Mouse (Mus musculus) adrenal gland, postnatal 36 days (tissue): ENCODE data around the gene Bcr. TPM values are rescaled to one million over a fixed set of nuclear protein-coding genes. Genes with fewer than 3 reads are reported as not detected.

Experiments used
- DNase-seq, 2 experiments: peaks; one replicate each; pipeline ENCODE4 v3.0.0; 2021; ENCODE audit warnings: mixed read lengths in 1 of 2
- total RNA-seq, 2 experiments: library from RNA; stranded (reverse); gene quantifications; 2 replicates each; pipeline ENCODE4 v1.2.3; 2021

Bcr gene
- total RNA-seq, 2 experiments from 2014 or later = 33.8 to 47.7 TPM

DNA sequence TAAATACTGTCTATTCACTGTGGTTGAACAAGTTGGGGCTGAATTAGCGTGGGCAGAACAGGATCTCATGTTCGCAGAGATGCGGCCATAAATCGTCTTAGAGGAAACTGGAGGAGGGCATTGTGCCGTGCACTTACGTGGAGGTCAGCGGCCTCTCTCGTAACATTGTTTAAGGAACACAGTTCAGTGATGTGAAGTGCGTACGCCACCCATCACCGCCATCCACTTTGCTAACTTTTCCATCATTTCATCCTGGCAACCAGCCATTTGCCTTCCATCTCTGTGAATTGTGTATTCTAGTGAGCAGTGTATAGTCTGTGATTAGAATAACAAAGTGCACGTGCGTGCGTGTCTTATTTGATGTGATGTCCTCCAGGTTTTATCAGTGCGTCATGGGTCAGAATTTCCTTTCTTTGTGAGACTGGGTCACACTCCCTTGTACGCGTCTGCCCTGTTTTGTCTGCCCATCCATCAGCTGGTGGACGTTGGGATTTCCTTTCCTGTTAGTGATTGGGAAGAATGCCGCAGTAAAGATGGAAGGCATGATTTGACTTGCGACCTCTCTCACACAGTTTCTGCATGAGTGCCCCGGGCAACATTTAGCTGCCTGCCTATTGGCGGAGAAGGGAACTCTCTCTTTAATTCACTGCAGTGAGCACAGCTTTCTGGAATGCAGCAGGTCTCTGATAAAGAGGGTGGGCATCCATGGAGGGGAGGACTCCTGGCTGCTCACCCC, 33.0 kb downstream of the Bcr start:
- no peak for DNase-seq

DNA sequence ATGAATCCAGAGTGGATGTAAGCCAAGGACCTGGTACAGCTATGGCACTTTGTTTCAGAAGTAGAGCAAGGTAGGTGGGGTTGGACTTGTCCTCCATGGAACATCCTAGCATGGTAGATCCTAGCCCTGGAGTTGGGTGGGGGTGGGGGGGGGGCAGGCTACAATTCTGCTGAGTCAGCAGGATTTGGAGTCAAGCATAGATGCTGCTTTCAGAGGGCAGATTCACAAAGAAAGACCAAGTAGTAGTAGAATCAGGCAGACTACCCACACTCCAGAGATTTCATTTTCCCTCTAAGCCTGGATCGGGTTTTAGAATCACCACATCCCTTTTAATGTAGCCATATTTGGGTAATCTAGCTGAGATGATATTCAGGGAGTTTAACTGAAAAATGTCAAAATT, 33.9 kb downstream of the Bcr start:
- no peak for DNase-seq

DNA sequence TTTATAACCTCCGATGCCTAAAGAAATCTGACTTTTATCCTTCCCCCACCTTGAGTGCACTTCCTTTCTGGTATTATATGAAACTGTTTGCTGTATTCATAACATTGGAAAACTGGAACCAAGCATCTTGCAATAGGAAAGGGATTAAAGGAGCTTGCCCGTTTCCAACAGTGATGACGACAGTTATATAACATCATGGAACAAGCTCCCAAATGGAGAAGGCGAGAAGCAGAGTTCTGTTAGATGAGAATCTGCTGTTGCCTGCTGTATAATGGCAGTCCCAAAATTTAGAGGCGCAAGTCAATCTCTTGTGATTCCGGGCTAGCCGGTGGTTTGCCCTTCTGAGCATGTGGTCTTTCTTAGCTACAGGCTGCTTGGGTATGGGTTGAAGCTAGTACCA, 34.8 kb downstream of the Bcr start:
- no peak for DNase-seq

DNA sequence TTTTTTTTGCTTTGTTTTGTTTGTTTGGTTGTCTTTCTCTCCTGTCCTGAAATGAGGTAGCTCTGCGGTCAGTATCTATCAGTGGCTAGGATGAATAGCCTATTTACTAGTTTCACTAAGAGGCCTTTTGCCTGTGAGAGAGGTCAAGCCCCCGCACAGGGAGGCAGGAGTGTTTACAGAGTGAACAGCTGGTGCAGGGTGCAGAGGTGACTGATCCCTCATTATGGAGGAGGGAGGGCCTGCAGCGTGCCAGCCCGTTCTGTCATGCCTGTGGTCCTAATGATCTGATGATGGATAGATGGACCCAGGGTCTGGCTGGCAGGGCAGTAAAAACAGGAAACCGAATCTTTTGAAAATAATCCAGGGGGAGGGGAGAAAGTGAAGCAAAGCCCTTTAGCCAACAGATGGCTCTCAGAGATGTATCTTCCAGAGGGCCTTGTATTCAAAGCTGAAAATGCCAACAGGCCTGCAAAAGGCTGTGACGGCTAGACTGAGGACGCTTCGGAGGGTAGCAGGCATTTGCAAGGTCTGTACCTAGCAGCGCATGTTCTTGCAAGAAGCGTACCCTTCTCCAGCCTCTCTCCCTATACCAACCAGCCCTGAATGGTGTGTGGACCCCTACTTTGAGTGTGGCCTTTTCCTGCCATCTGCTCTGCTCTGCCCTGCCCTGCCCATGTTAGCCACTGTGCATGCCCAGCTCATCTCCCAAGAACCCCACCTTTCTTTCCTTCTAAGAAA, 38.2 kb downstream of the Bcr start:
- no peak for DNase-seq

DNA sequence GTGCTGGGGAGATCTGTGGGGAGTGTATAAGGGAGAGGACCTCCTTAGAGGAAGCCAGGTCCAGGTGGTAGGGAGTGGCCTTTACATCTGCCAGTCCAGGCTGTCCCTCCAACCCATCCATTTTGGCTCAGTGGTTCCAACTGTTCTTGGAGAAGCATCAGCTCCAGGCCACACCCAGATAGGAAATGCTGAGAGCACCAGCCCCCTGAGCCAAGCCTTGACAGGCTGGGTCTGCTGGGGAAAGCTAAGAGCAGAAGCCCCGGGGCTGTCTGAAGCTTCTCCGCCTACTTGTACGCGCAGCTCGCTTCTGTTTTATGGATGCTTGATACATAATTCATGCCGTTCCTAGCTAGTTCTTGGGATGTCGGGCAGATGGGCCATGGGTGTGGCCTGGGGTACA, 39.9 kb downstream of the Bcr start:
- no peak for DNase-seq

DNA sequence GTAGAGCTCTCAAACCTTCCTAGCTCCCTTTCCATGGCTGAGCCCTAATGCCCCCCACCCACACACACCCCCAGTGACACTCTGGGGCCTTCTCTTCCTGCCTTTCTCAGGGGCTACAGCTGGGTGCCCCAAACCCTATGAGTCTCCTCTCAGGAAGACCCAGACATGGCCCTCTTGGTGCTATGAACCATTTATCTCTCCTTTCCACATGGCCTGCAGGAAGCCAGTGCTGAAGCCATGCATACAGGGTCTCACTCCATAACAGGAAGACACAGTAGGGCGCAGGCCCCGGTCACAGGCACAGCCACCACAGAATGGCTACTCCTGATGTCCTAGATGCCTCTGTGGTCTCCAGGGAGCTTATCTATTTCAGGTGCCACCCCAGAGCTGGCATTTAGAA, 43.1 kb downstream of the Bcr start:
- DNase-seq = no peak

DNA sequence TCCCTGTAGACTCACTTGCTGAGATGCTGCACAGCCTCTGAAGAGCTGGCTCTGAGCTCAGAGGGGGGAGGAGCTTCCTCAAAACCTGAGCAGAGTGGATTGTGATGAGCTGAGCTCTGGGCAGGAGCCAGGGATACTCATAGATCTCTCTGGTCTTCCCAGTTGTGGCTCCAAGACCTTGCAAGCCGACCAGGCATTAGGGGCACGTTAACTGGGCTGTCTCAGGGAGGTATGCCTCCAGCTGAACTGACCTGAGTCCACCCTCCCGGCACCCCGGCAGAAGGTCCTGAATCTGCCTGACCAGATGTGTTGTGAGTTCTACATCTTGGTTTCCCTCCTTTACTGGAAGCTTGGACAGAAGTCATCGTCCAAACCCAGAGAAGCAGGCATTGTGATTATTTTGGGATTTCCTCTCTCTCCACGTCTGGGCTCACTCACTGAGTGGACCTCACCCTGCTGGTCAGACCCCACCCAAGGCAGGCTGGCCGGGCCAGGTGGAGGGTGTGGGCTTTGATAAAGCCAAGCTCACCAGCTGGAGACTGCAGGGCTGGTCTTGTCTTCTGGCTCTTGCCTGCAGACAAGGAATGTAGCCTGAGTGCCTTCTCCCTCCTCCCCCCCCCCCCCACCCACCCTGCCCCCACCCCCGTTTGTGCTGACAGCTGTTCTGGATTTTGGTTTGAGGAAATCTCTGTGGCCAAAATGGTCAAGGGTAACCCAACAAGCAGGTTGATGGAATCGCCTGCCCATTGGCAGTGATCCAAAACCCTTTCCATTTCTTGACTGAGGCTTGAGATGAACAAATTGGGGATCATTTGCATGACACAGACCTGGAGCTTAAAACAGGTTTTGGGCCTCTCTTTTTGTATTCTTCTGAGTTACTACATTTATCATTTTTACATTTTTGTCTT, 44.1 kb downstream of the Bcr start:
- peak; percentile 50 to 75 for DNase-seq

DNA sequence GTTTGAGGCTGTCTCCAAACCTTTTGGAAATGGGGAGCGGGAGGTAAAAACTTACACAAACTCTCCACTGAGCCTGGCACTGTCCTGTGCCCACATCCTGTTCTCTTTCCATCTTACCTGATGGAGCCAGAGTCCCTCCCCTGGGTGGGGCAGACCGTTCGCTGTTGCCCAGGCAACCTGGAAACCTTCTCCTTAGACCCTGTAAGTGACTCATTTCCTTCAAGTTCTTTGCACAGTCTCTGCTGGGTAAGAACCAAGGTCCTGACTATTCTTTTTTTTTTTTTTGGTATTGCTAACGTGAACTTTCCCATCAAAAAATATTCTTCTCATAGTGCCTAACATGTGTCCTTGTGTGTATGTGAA, 44.7 kb downstream of the Bcr start:
- no peak for DNase-seq

DNA sequence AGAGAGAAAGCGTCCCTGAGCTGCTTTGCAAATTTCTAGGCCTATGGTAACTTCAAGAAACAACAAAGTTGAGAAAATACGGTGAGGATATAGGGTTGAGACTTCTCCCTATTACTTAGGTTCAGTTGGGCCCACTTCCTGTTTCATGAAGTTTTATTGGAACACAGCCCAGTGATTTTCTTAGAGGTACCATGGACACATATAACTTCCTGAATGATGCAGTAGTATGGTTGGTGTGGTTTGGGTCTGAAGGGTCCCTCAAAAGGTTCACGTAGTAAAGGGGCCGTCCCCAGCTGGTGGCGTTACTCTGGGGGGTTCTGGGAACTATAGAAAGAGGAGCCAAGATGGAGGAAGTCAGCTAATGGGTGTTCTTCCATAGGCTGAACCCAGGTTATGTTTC, 45.3 kb downstream of the Bcr start:
- no peak for DNase-seq

DNA sequence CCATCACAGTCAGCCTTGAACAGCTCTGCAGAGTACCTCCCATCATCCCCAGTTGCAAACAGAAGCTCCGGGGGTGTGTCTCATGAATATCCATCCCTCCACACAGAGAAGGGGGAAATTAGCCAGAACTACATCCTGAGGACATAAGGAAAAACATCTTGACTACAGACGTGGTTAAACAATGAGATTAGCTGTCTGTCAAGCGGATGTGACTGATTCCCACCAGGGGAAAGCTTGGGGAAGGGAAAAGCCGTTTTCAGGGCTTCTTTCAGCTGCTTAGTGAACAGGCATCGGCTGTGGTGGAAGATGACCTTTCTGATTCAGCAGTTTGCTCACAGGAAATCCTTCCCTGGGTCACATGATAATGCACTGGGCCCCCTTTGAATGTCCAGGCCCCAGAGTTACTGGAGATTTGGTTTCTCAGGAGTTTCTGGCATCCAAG, 46.6 kb downstream of the Bcr start:
- DNase-seq = no peak

DNA sequence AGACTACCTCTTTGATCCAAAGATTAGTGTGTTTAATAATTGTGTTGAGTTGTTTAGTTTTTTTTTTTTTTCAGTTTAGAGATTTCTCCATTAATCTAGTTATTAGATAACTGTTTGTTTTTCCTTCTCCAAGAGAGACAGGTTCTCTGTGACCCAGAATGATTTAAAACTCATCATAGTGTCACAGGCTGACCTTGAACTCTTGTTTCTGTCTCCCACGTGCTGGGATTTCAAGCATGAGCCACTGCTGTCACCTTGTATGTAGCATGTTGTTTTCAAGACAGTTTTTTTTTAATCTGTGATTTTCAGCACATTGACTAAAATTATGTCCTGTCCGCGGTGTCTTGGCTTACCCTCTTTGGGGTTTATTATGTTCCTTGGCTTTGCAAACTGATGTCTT, 47.7 kb downstream of the Bcr start:
- no peak for DNase-seq

DNA sequence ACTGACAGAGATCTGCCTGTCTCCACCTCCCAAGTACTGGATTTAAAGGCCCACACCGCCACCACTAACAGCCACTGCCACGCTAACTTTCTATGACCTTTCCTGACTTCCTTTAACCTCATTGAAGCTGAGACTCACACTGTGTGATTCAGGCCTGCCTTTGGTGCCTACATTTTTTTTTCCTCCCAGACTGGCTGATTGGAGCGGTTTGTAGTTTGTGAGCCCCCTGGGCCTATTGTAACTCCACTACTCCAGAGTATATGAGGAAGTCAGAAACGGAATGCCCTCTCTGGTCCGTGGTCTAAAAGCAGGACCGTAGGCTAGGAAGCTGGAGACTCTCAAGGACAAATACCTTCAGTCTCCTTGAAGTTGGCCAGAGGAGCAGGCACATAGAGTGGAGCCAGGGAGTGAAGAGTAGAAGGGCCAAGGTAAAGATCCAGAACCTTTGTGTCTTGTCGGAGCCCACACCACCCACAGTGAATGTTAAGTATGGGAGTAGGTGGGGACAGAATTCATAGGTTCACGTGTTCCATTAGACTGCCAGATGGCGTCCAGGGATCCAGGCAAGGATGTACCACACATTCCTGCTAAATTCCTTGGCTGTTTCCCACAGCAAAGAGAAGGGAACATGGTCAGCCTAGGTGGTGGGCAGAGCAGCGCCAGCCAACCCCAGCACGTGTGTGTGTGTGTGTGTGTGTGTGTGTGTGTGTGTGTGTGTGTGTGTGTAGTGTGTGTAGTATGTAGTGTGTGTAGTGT, 51.2 kb downstream of the Bcr start:
- no peak for DNase-seq

DNA sequence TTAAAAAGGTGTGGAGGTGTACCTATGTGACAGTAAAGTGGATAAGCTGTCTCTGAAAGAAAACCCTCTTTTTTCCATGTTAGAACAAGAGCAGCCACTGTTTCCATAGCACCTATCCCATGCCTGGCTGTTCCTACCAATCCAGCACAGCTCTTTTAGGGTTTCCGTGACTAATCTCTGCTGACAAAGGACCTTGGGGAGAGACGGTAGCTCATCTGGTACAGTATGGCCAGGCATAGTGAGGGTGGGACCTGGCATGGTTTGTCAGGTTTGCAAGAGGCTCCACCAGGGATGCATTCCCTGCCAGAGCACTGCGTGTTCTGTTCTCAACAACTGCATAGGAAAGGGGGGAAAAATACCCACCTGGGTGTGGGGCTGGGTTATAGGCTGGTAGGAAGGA, 52.0 kb downstream of the Bcr start:
- DNase-seq = peak; percentile 50 to 66

DNA sequence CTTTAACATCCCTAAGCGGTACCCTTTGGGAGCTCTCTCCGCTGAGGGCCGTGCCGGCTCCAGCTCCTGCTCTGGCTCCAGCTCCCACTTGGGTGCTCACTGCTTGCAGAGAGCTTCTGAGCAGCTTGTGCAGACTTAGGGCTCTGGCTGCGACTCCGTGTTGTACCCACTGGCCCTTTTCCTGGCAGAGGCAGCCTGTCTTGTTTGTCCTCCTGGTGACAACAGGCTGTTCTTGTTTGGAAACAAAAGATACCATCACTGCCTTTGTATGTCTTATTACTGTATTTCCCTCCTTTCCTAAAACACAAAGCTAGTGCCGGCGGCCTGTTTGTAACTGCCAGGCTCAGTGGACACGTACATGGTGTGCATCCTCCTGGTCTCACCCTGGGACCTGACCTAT, 53.2 kb downstream of the Bcr start:
- DNase-seq = no peak

DNA sequence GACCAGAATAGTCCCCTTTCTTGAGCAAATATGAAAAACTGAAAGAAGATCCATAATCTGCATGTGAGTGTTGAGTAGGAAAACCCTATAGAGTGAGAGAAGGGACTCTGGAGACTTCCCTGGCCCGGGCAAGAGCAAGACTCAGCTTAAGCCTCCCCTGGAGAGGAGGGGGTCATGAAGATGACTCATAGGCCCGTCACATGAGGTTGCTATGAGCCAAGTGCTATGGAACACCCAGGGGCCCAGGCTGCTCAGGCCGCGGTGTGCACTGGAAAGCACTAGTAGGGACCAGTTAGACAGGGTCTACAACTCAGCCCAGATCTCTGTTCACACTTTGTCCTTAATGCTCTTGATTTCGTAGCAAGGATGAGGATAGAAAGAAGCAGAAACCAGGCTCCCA, 54.8 kb downstream of the Bcr start:
- no peak for DNase-seq

DNA sequence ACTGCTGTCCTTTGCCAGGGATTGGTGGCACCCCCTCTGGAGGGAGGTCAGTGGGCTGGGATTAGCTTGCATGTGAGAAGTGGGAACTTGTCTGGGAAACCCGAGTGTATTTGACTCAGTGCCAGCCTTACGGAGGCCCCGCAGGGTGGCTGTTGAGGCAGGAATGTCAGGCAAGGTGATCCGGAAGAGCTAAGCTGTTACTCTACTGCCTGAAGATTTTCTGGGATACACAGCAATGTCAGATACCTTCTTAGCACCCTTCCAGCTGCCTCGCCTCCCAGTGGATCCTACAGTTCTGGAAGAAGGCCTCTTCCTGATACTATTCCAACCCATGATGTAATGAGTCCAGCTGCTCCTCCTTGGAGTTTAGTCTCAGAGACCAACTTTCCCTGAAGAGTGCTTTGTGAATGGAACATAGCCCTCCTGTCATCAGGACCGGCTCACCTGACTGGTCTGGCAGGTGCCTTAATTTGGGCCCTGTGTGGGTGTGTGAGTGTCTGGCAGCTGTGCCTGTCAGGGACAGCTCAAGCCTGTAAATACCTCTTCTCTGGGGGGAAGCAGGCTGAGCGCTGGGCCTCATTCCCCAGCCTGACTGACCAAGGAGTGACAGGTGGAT, 56.6 kb downstream of the Bcr start:
- DNase-seq = no peak

DNA sequence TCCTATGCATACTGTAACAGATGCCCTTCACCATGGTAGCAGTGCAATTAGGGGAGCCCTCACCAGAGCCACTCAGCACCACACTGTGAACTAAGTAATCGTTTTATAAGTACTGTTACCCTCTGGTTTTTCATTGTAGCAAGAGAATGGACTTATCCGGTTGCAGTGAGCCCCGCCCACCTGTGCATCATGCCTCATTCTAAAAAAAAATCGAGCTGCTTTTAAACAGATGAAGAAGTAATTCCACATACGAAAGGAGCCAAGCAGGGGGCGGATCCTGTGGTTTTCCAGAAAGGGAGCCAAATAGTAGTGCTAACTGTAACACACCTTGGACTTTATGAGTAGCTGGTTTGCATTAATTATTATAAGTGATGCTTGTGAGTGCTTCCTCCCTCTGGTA, 58.1 kb downstream of the Bcr start:
- no peak for DNase-seq

DNA sequence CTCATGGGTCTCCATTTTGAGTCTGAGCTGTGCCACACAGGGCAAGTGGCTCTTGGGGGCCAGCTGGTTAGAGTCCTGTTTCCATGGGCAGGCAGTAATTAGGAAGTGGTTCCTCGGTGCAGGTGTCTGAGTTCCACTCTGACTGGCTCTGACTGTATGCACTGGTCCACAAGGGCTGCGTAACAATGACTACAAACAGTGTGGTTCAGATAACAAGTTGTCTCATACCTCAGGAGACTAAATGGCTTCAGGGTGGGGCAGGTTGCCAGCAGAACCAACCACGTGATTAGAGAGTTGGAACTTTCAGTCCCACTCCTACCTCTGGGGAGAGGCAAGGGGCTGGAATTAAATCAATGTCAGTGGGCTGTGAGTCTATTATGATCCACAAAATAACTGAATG, 59.0 kb downstream of the Bcr start:
- peak; percentile 30 to 72 for DNase-seq

DNA sequence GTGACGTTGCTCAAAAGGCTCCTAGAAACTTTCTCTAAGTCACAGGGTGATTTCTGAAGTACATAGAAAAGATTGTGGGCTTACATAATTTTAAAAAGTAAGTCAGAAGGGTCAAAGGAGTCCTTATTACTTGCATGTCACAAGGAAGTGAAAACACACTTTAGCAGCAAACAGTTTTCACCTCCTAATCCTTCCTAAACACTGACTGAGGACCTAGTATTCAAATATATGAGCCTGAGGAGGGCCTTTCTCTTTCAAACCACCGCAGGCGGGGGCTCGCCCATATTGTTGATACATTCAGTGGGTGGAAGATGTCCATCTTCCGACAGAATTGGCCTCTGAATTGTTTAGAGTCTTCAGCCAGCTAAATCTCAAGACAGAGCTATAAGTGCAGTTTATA, 59.8 kb downstream of the Bcr start:
- DNase-seq = no peak

DNA sequence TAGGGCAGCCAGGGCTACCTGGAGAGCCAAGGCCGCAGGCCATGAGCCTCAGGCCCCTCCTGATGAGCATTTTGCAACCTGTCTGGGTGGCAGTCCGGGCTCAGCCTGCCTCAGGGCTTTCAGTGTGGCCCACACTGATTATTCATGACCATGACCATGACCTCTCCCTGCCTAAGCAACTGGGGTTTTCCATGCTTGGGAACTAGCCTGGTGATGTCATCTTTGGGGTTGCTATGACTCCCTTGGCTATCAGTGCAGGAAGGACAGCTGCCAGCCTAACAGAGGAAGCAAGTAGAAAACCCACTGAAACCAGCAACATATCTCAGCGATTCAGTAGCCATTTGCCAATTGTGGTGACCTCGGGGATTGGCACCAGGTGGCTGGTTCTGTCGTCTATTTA, 60.6 kb downstream of the Bcr start:
- DNase-seq = peak; percentile 87 to 89

DNA sequence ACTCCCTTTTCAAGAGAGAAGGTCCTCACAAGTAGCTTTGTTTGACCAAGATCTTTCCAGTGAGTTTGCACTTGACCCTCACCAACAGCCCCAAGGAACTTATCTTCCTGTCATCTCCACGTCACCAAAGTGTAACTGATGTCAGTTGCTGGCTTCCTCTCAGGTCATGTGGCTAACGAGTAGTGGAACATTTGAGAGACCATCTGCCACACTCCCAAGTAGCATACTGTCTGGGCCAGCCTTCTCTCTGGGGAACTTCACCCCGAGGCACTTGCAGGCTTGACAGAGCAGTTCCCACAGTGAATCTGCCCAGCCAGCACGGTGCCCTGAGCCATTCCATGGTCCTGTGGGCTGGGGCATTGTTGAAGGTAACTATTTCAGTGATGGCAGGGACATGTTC, 65.2 kb downstream of the Bcr start:
- DNase-seq = no peak

DNA sequence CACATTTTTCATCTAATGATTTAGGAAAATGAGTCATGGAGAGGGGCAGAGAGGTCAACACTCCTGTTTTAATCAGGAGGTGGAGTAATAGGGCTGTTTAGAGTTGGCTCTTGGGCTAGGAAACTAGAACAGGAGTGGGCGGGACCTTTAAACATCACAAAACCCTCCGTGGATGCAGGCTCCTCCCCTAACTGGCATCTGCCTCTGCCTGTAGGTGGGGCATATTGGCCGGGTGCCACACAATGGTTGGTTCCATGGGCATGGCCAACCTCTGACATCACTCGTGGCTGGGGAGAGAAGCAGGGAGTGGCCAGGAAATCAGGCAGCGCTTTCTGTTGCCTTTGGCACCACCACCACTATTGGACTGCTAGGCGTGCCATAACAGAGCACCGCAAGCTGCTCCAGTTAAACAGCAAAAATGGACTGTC, 68.9 kb downstream of the Bcr start:
- peak; percentile 81 to 84 for DNase-seq
